Mouse (Mus musculus) MEL (cell line): ENCODE measurements around the gene Aatf. TPM values are rescaled to one million over a fixed set of nuclear protein-coding genes. Genes with fewer than 3 reads are reported as not detected.
A peak's percentile ranks its signal among the peaks of the same experiment; 100 is the strongest.

ENCODE experiments used
- DNase-seq: peaks from one replicate; pipeline ENCODE4 v3.0.0; 2011; ENCODE audit warnings: low read depth, low spot score
- H3K27ac ChIP-seq: 2 replicates; pipeline ENCODE4 v1.5.1; 2012; ENCODE audit warnings: low read depth, mild to moderate bottlenecking, control low read depth, low read length, moderate library complexity; ENCODE audit not compliant: control insufficient read depth
- H3K27me3 ChIP-seq, 2 experiments: fragments of 150-350 bp in 1 of 2; sonication (generic) in 1 of 2; 2 replicates each; pipeline ENCODE4 v1.6.1; 2012; ENCODE audit warnings: low read length in 2 of 2, mild to moderate bottlenecking in 2 of 2, improper control_type of control experiment in 1 of 2, moderate library complexity in 1 of 2; ENCODE audit not compliant: insufficient read depth in 2 of 2, control insufficient read depth in 1 of 2
- H3K36me3 ChIP-seq, 2 experiments: 2 replicates each; pipeline ENCODE4 v1.6.1; 2012 to 2014; ENCODE audit warnings: low read length in 2 of 2, improper control_type of control experiment in 1 of 2, inconsistent platforms in 1 of 2, mild to moderate bottlenecking in 1 of 2; ENCODE audit not compliant: insufficient read depth in 2 of 2, control insufficient read depth in 1 of 2
- H3K4me1 ChIP-seq, 2 experiments: fragments of 150-350 bp in 1 of 2; sonication (generic) in 1 of 2; 2 replicates each; pipeline ENCODE4 v1.6.1; 2012; ENCODE audit warnings: low read length in 2 of 2, improper control_type of control experiment in 1 of 2, mild to moderate bottlenecking in 1 of 2; ENCODE audit not compliant: insufficient read depth in 2 of 2, control insufficient read depth in 1 of 2
- H3K4me3 ChIP-seq, 2 experiments: fragments of 150-350 bp in 1 of 2; sonication (generic) in 1 of 2; 2 replicates each; pipeline ENCODE4 v1.5.1; 2012; ENCODE audit warnings: low read depth in 2 of 2, low read length in 2 of 2, mild to moderate bottlenecking in 2 of 2, moderate library complexity in 2 of 2, control low read depth in 1 of 2, improper control_type of control experiment in 1 of 2; ENCODE audit not compliant: control insufficient read depth in 1 of 2, insufficient read depth in 1 of 2
- H3K79me2 ChIP-seq: 2 replicates; pipeline ENCODE4 v1.6.1; 2012; ENCODE audit warnings: mild to moderate bottlenecking, low read length, moderate library complexity; ENCODE audit not compliant: control insufficient read depth, poor library complexity, insufficient read depth
- H3K9ac ChIP-seq: 2 replicates; pipeline ENCODE4 v1.6.1; 2012; ENCODE audit warnings: low read depth, mild to moderate bottlenecking, control low read depth, low read length, moderate library complexity; ENCODE audit not compliant: control insufficient read depth, poor library complexity, severe bottlenecking
- H3K9me3 ChIP-seq: fragments of 150-350 bp; sonication (generic); replicated peaks from 2 replicates; pipeline ENCODE4 v1.6.1; 2012; ENCODE audit warnings: mild to moderate bottlenecking, low read length, improper control_type of control experiment, moderate library complexity; ENCODE audit not compliant: insufficient read depth
- BHLHE40 ChIP-seq: IDR thresholded peaks from 2 replicates; pipeline ENCODE4 v1.6.1; 2012; ENCODE audit warnings: low read depth, mild to moderate bottlenecking, inconsistent platforms, low read length, improper control_type of control experiment, borderline replicate concordance
- CHD2 ChIP-seq: IDR thresholded peaks from 2 replicates; pipeline ENCODE4 v1.6.1; 2011; ENCODE audit warnings: low read length, improper control_type of control experiment
- CTCF ChIP-seq, 3 experiments: IDR thresholded peaks in 2 of 3; conservative IDR thresholded peaks in 1 of 3; 2 replicates each; pipeline ENCODE4 v1.5.1; 2011 to 2012; ENCODE audit warnings: low read length in 3 of 3, low read depth in 2 of 3, mild to moderate bottlenecking in 2 of 3, improper control_type of control experiment in 1 of 3, inconsistent platforms in 1 of 3, mixed read lengths in 1 of 3, moderate library complexity in 1 of 3; ENCODE audit not compliant: control insufficient read depth in 1 of 3, insufficient read depth in 1 of 3, poor library complexity in 1 of 3, severe bottlenecking in 1 of 3
- ELF1 ChIP-seq: IDR thresholded peaks from 2 replicates; pipeline ENCODE4 v1.6.1; 2014; ENCODE audit warnings: low read depth, mild to moderate bottlenecking, inconsistent platforms, low read length, improper control_type of control experiment, moderate library complexity
- ETS1 ChIP-seq: IDR thresholded peaks from 2 replicates; pipeline ENCODE4 v1.6.1; 2012; ENCODE audit warnings: low read depth, mild to moderate bottlenecking, inconsistent platforms, low read length, improper control_type of control experiment, moderate library complexity
- GABPA ChIP-seq: IDR thresholded peaks from 2 replicates; pipeline ENCODE4 v1.6.1; 2012; ENCODE audit warnings: low read depth, mild to moderate bottlenecking, inconsistent platforms, low read length, improper control_type of control experiment, moderate library complexity
- GATA1 ChIP-seq: IDR thresholded peaks from 2 replicates; pipeline ENCODE4 v1.6.1; 2011; ENCODE audit warnings: low read depth, low read length, improper control_type of control experiment
- HCFC1 ChIP-seq: IDR thresholded peaks from 2 replicates; pipeline ENCODE4 v1.6.1; 2012; ENCODE audit warnings: low read depth, mild to moderate bottlenecking, inconsistent platforms, low read length, improper control_type of control experiment, moderate library complexity
- JUND ChIP-seq: IDR thresholded peaks from 2 replicates; pipeline ENCODE4 v1.6.1; 2011; ENCODE audit warnings: low read depth, mild to moderate bottlenecking, improper control_type of control experiment, low read length
- KAT2A ChIP-seq: conservative IDR thresholded peaks from 2 replicates; pipeline ENCODE4 v1.6.1; 2012; ENCODE audit warnings: low read depth, low read length, improper control_type of control experiment, inconsistent platforms
- MAFK ChIP-seq: IDR thresholded peaks from 2 replicates; pipeline ENCODE4 v1.6.1; 2011; ENCODE audit warnings: low read depth, mild to moderate bottlenecking, low read length, improper control_type of control experiment, borderline replicate concordance
- MAX ChIP-seq: IDR thresholded peaks from 2 replicates; pipeline ENCODE4 v1.6.1; 2011; ENCODE audit warnings: low read length, improper control_type of control experiment
- MAZ ChIP-seq: IDR thresholded peaks from 2 replicates; pipeline ENCODE4 v1.6.1; 2012; ENCODE audit warnings: low read depth, mild to moderate bottlenecking, inconsistent platforms, low read length, improper control_type of control experiment
- MEF2A ChIP-seq: IDR thresholded peaks from 2 replicates; pipeline ENCODE4 v1.6.1; 2014; ENCODE audit warnings: low read depth, mild to moderate bottlenecking, inconsistent platforms, low read length, improper control_type of control experiment; ENCODE audit not compliant: poor library complexity, insufficient replicate concordance, severe bottlenecking; ENCODE audit errors: extremely low read depth
- MXI1 ChIP-seq: IDR thresholded peaks from 2 replicates; pipeline ENCODE4 v1.6.1; 2011; ENCODE audit warnings: mild to moderate bottlenecking, low read depth, low read length, improper control_type of control experiment
- MYB ChIP-seq: IDR thresholded peaks from 2 replicates; pipeline ENCODE4 v1.6.1; 2011; ENCODE audit warnings: mild to moderate bottlenecking, low read depth, low read length, improper control_type of control experiment
- MYC ChIP-seq: IDR thresholded peaks from 2 replicates; pipeline ENCODE4 v1.6.1; 2011; ENCODE audit warnings: low read depth, mild to moderate bottlenecking, low read length, improper control_type of control experiment, moderate library complexity
- NELFE ChIP-seq: IDR thresholded peaks from 2 replicates; pipeline ENCODE4 v1.6.1; 2011; ENCODE audit warnings: low read depth, low read length, improper control_type of control experiment
- NRF1 ChIP-seq: IDR thresholded peaks from 2 replicates; pipeline ENCODE4 v1.6.1; 2014; ENCODE audit warnings: low read depth, mild to moderate bottlenecking, inconsistent platforms, low read length, improper control_type of control experiment, moderate library complexity; ENCODE audit not compliant: poor library complexity, insufficient read depth, severe bottlenecking
- POLR2A ChIP-seq, 2 experiments: IDR thresholded peaks; 2 replicates each; pipeline ENCODE4 v1.6.1; 2011 to 2012; ENCODE audit warnings: low read length in 2 of 2, mild to moderate bottlenecking in 2 of 2, control low read depth in 1 of 2, improper control_type of control experiment in 1 of 2, low read depth in 1 of 2, moderate library complexity in 1 of 2; ENCODE audit not compliant: control insufficient read depth in 1 of 2, insufficient read depth in 1 of 2, poor library complexity in 1 of 2
- POLR2AphosphoS2 ChIP-seq: IDR thresholded peaks from 2 replicates; pipeline ENCODE4 v1.6.1; 2011; ENCODE audit warnings: low read length, improper control_type of control experiment
- POLR2AphosphoS5 ChIP-seq: IDR thresholded peaks from 2 replicates; pipeline ENCODE4 v1.6.1; 2012; ENCODE audit warnings: low read depth, borderline replicate concordance, mild to moderate bottlenecking, inconsistent platforms, low read length, moderate library complexity, mixed read lengths
- RAD21 ChIP-seq: IDR thresholded peaks from 2 replicates; pipeline ENCODE4 v1.6.1; 2011; ENCODE audit warnings: mild to moderate bottlenecking, low read depth, low read length, improper control_type of control experiment
- RCOR1 ChIP-seq: IDR thresholded peaks from 2 replicates; pipeline ENCODE4 v1.6.1; 2012; ENCODE audit warnings: low read depth, mild to moderate bottlenecking, inconsistent platforms, low read length, improper control_type of control experiment
- SIN3A ChIP-seq: IDR thresholded peaks from 2 replicates; pipeline ENCODE4 v1.6.1; 2012; ENCODE audit warnings: low read length, improper control_type of control experiment, inconsistent platforms
- SMC3 ChIP-seq: IDR thresholded peaks from 2 replicates; pipeline ENCODE4 v1.6.1; 2011; ENCODE audit warnings: low read depth, low read length, improper control_type of control experiment
- TAL1 ChIP-seq: IDR thresholded peaks from 2 replicates; pipeline ENCODE4 v1.6.1; 2012; ENCODE audit warnings: mild to moderate bottlenecking, inconsistent platforms, low read length, moderate library complexity, mixed read lengths
- TBP ChIP-seq: IDR thresholded peaks from 2 replicates; pipeline ENCODE4 v1.8.0; 2011; ENCODE audit warnings: low read depth, low read length, improper control_type of control experiment
- TCF12 ChIP-seq: IDR thresholded peaks from 2 replicates; pipeline ENCODE4 v1.6.1; 2014; ENCODE audit warnings: low read depth, mild to moderate bottlenecking, inconsistent platforms, low read length, improper control_type of control experiment, moderate library complexity
- UBTF ChIP-seq: IDR thresholded peaks from 2 replicates; pipeline ENCODE4 v1.6.1; 2012; ENCODE audit warnings: low read depth, mild to moderate bottlenecking, inconsistent platforms, low read length, improper control_type of control experiment, moderate library complexity, borderline replicate concordance; ENCODE audit not compliant: insufficient read depth
- ZC3H11A ChIP-seq: IDR thresholded peaks from 2 replicates; pipeline ENCODE4 v1.6.1; 2012; ENCODE audit warnings: low read depth, mild to moderate bottlenecking, inconsistent platforms, low read length, improper control_type of control experiment
- ZKSCAN1 ChIP-seq: IDR thresholded peaks from 2 replicates; pipeline ENCODE4 v1.6.1; 2012; ENCODE audit warnings: low read depth, mild to moderate bottlenecking, inconsistent platforms, low read length, improper control_type of control experiment, moderate library complexity
- ZNF384 ChIP-seq: IDR thresholded peaks from 2 replicates; pipeline ENCODE4 v1.6.1; 2012; ENCODE audit warnings: low read depth, mild to moderate bottlenecking, inconsistent platforms, low read length, improper control_type of control experiment
- polyA plus RNA-seq, 2 experiments: library from polyadenylated mRNA; stranded (reverse) in 1 of 2; unstranded in 1 of 2; fragments of >175 nt in 1 of 2; fragments of >200 nt in 1 of 2; gene quantifications; 2 replicates each; pipeline versions ENCODE4 v1.2.1 to v1.2.4; 2012; ENCODE audit warnings: low replicate concordance in 2 of 2, low read depth in 1 of 2; ENCODE audit not compliant: insufficient read length in 2 of 2, insufficient read depth in 1 of 2, missing spikeins in 1 of 2
- total RNA-seq: library from RNA; depleted of rRNA; stranded (reverse); fragments of 300-350 nt; gene quantifications from 2 replicates; pipeline ENCODE4 v1.2.3, GENCODE M21; 2012

The Aatf gene
- total and polyA plus RNA-seq, 3 experiments, result 187 to 243 TPM; not detected in 1

- TF ChIP-seq KAT2A (no peak), MYB (no peak)
- Histone ChIP-seq H3K4me1 (peaks cover 16 to 25% of the 10 kb centered on the region in 2 experiments), H3K9ac (no peak overlapping the region)
Observed at GRCm38 (mm10) chr11:84480451-84480850, 32.9 kb downstream of the Aatf start.

GRCm38 (mm10) chr11:84476641-84477040 lies 36.7 kb downstream of the Aatf start:
- H3K27ac ChIP-seq, result peak overlapping the region; percentile 92
- peak overlapping the region; percentile 32 to 50; a peak in 3 of 4 replicates for H3K4me3 ChIP-seq
- H3K79me2 ChIP-seq, result peaks cover 32% of the 10 kb centered on the region
- peak; percentile 84 for DNase-seq
- peaks cover 10 to 67% of the 10 kb centered on the region in 2 experiments for H3K36me3 ChIP-seq
- H3K27me3 ChIP-seq, result no peaks in the 10 kb centered on the region
- H3K4me1 ChIP-seq, result peaks cover 25 to 35% of the 10 kb centered on the region in 2 experiments
- H3K9me3 ChIP-seq, result no peaks in the 10 kb centered on the region
- H3K9ac ChIP-seq, result peak overlapping the region; percentile 55
- TF ChIP-seq HCFC1 (no peak), SIN3A (peak; percentile 75; the same call in 1 of the 2 replicates), TAL1 (no peak), MAX (no peak), RCOR1 (peak; percentile 67; the same call in 1 of the 2 replicates), KAT2A (no peak), ELF1 (no peak), MYC (no peak), ZNF384 (peak; percentile 79), CTCF (IDR thresholded peaks at IDR 0.05 in 2 of 3, conservative IDR thresholded peaks at IDR 0.05 in 1 of 3; ENCODE audit: control insufficient read depth in 1 of 3, insufficient read depth in 1 of 3, low read depth in 2 of 3, low read length in 3 of 3, poor library complexity in 1 of 3, severe bottlenecking in 1 of 3) (no peak), MXI1 (peak; percentile 35), TCF12 (peak; percentile 53), POLR2A (IDR thresholded peaks at IDR 0.05; ENCODE audit: control insufficient read depth in 1 of 2, insufficient read depth in 1 of 2, low read depth in 1 of 2, low read length in 2 of 2, poor library complexity in 1 of 2) (no peak), SMC3 (no peak), CHD2 (no peak), JUND (no peak), ETS1 (peak; percentile 69; the same call in 1 of the 2 replicates), MAFK (no peak), NELFE (no peak), NRF1 (no peak), GABPA (no peak), POLR2AphosphoS5 (no peak), UBTF (no peak), ZKSCAN1 (no peak), RAD21 (no peak), GATA1 (peak; percentile 80), MAZ (peak; percentile 96), MEF2A (no peak), POLR2AphosphoS2 (no peak), TBP (no peak), ZC3H11A (no peak), BHLHE40 (0 out of 2 replicates have a peak, but pooled peaks have one; percentile 36)

More at GRCm38 (mm10) chr11:84480451-84480850, 32.9 kb downstream of the Aatf start:
- Histone ChIP-seq H3K9me3 (no peaks in the 10 kb centered on the region), H3K27me3 (no peaks in the 10 kb centered on the region), H3K27ac (no peak overlapping the region), H3K79me2 (peaks cover 33% of the 10 kb centered on the region), H3K4me3 (no peak overlapping the region), H3K36me3 (peaks cover 5 to 45% of the 10 kb centered on the region in 2 experiments)
- peak; percentile 34 for DNase-seq
